ENCODE assay signal across 8 mouse cellular contexts in the genomic region with DNA sequence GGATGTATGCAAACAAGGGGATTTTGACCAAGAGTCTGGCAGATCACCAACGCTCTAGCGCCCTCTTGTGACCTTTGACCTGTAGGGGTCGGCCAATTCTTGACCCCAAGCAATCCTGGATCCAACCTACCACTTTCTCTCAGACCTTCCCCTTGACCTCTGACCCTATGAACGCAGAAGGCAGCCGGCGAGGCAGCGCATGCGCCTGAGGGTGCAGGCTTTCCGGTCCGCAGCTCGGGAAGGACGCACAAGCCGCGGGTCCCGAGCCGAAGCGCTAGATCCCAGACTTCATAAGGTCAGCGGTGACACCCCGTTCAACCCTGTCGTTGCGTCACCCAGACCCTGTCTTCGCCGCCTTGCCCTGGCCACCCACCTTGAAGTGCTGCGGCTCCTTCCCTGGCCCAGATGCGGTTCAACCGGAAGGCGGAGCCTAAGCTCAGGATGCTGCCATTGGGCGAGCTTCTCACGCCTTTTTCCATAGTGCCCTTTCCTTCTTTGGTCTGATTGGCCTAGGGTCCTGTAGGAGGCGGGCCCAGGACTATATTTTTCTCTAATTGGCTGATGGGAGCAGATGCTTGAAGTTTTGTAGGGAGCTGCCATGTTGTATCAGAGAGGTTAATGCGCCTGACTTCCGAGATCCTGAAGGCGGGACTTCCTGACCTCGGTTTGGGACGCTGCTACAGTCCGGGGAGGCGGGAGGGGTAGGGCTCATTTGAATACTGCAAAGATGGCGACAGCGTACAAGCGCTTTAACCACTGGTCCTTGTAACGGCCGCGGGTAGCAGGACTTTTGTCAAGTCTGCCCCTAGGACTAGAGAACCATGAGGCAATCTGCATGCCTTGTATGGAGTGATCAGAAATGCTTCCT. TPM values are rescaled to one million over a fixed set of nuclear protein-coding genes. Genes with fewer than 3 reads are reported as not detected.
DNase-seq lines count a peak whose midpoint lies in the region; ATAC-seq and TF ChIP-seq lines count a peak whose summit lies in the region.

A gene (minus strand): TSS at position 438 of the 868 bp plus-strand sequence.

- peak within 1 kb of the TSS; percentile 74 for H3K9ac ChIP-seq in heart, embryonic 12.5 days
- peak within 1 kb of the TSS; percentile 66 for H3K9ac ChIP-seq in kidney, postnatal 0 days (ENCODE audit: low read depth, low read length)
- H3K9ac ChIP-seq in liver, embryonic 11.5 days (ENCODE audit: low read depth, low read length), result peak within 1 kb of the TSS; percentile 73
- peak within 1 kb of the TSS; percentile 65 for H3K9ac ChIP-seq in stomach, embryonic 14.5 days (replicated peaks; ENCODE audit: low read depth, low read length)

- peaks cover 20% of the 10 kb centered on the region for H3K4me1 ChIP-seq in heart, embryonic 12.5 days (replicated peaks)
- H3K4me1 ChIP-seq in kidney, postnatal 0 days (replicated peaks; ENCODE audit: insufficient read depth, low read length), result peaks cover 12% of the 10 kb centered on the region
- peaks cover 17% of the 10 kb centered on the region for H3K4me1 ChIP-seq in liver, embryonic 11.5 days (replicated peaks; ENCODE audit: control insufficient read depth, insufficient read depth, low read length)
- H3K4me1 ChIP-seq in stomach, embryonic 14.5 days (ENCODE audit: control insufficient read depth, insufficient read depth, low read length), result peaks cover 15% of the 10 kb centered on the region

- peaks cover 35% of the 10 kb centered on the region for H3K36me3 ChIP-seq in heart, embryonic 12.5 days
- H3K36me3 ChIP-seq in kidney, postnatal 0 days (ENCODE audit: insufficient read depth, low read length), result peaks cover 26% of the 10 kb centered on the region
- H3K36me3 ChIP-seq in liver, embryonic 11.5 days (ENCODE audit: control insufficient read depth, insufficient read depth, low read length), result peaks cover 16% of the 10 kb centered on the region
- peaks cover 19% of the 10 kb centered on the region for H3K36me3 ChIP-seq in stomach, embryonic 14.5 days (ENCODE audit: control insufficient read depth, insufficient read depth, low read length)

- peak within 1 kb of the TSS; percentile 77 for H3K4me2 ChIP-seq in heart, embryonic 12.5 days
- peak within 1 kb of the TSS; percentile 65 for H3K4me2 ChIP-seq in kidney, postnatal 0 days (ENCODE audit: low read length)
- H3K4me2 ChIP-seq in liver, embryonic 11.5 days, result peak within 1 kb of the TSS; percentile 75
- peak within 1 kb of the TSS; percentile 84 for H3K4me2 ChIP-seq in stomach, embryonic 14.5 days (replicated peaks; ENCODE audit: low read depth, low read length)

- DNase-seq in CD4-positive helper T cell, adult 2 months (ENCODE audit: low read depth, low spot score), result peak; percentile 99
- peak; percentile 97 for DNase-seq in brain, embryonic 18.5 days (ENCODE audit: low read depth, low spot score)
- peak; percentile 100 for DNase-seq in kidney, postnatal 0 days (ENCODE audit: low spot score)
- DNase-seq in liver, embryonic 11.5 days (ENCODE audit: low spot score), result peak; percentile 88
- DNase-seq in naive thymus-derived CD4-positive, alpha-beta T cell, adult 2 months (ENCODE audit: low read depth), result peak; percentile 97

- ATAC-seq in erythroid progenitor cell, adult 5-6 weeks (replicated peaks; ENCODE audit: low FRiP score, poor library complexity, severe bottlenecking), result peak; percentile 91
- ATAC-seq in heart, embryonic 12.5 days (ENCODE audit: insufficient number of reproducible peaks, low FRiP score), result peak; percentile 98
- peak; percentile 96 for ATAC-seq in kidney, postnatal 0 days (replicated peaks; ENCODE audit: low FRiP score, low read depth)
- peak; percentile 97 for ATAC-seq in liver, embryonic 11.5 days (replicated peaks; ENCODE audit: low FRiP score)
- ATAC-seq in stomach, embryonic 14.5 days (ENCODE audit: insufficient number of reproducible peaks, insufficient read depth, low FRiP score, low read depth), result peak; percentile 98

- H3K27ac ChIP-seq in heart, embryonic 12.5 days (ENCODE audit: poor library complexity, severe bottlenecking), result peak within 1 kb of the TSS; percentile 86
- peak within 1 kb of the TSS; percentile 88 for H3K27ac ChIP-seq in kidney, postnatal 0 days
- peak within 1 kb of the TSS; percentile 50; the same call in 1 of the 2 replicates for H3K27ac ChIP-seq in liver, embryonic 11.5 days (ENCODE audit: low read depth, low read length)
- peak within 1 kb of the TSS; percentile 76 for H3K27ac ChIP-seq in stomach, embryonic 14.5 days (ENCODE audit: low read length)

- no peak; the same call in 1 of the 2 replicates for TF ChIP-seq CTCF in kidney, postnatal 0 days (IDR thresholded peaks at IDR 0.05; ENCODE audit: low read depth)

- peak within 1 kb of the TSS; percentile 63 for H3K4me3 ChIP-seq in heart, embryonic 12.5 days
- H3K4me3 ChIP-seq in kidney, postnatal 0 days (replicated peaks; ENCODE audit: low read depth, low read length), result peak within 1 kb of the TSS; percentile 57
- peak within 1 kb of the TSS; percentile 69 for H3K4me3 ChIP-seq in liver, embryonic 11.5 days (ENCODE audit: low read depth, low read length)
- H3K4me3 ChIP-seq in stomach, embryonic 14.5 days (ENCODE audit: low read depth, low read length), result peak within 1 kb of the TSS; percentile 66

- WGBS in heart, embryonic 12.5 days, result under 1% methylated on average over 43 of the region's 43 CpGs
- WGBS in kidney, postnatal 0 days, result under 1% methylated on average over 43 of the region's 43 CpGs
- WGBS in liver, embryonic 11.5 days, result 1% methylated on average over 43 of the region's 43 CpGs
- WGBS in stomach, embryonic 14.5 days, result under 1% methylated on average over 43 of the region's 43 CpGs

- H3K9me3 ChIP-seq in heart, embryonic 12.5 days (replicated peaks), result no peaks in the 10 kb centered on the region
- no peaks in the 10 kb centered on the region for H3K9me3 ChIP-seq in kidney, postnatal 0 days (replicated peaks; ENCODE audit: low read length)
- no peaks in the 10 kb centered on the region for H3K9me3 ChIP-seq in liver, embryonic 11.5 days (ENCODE audit: control insufficient read depth, low read length)
- no peaks in the 10 kb centered on the region for H3K9me3 ChIP-seq in stomach, embryonic 14.5 days (ENCODE audit: control insufficient read depth, low read depth, low read length)

- H3K27me3 ChIP-seq in heart, embryonic 12.5 days (replicated peaks), result no peaks in the 10 kb centered on the region
- H3K27me3 ChIP-seq in kidney, postnatal 0 days (ENCODE audit: insufficient read depth, low read length), result no peaks in the 10 kb centered on the region
- no peaks in the 10 kb centered on the region for H3K27me3 ChIP-seq in liver, embryonic 11.5 days (replicated peaks; ENCODE audit: control insufficient read depth, insufficient read depth, low read length)
- H3K27me3 ChIP-seq in stomach, embryonic 14.5 days (ENCODE audit: control insufficient read depth, insufficient read depth, low read length), result no peaks in the 10 kb centered on the region

RNA-seq across cellular contexts. Expression of the gene that starts here (rescaled TPM):
- total RNA-seq in erythroid progenitor cell, adult 5-6 weeks (2015; ENCODE audit: low replicate concordance), result 46.5 and 52.4 TPM in 2 replicates
- 24.1 and 28.5 TPM in 2 replicates for total RNA-seq in erythroid progenitor cell, adult 5-6 weeks (2017; ENCODE audit: low replicate concordance)
- 298 and 324 TPM in 2 replicates for polyA plus RNA-seq in heart, embryonic 12.5 days (2016; fragmentation: Nextera tagmentation; extraction: Ambion mirVana)
- 417 and 423 TPM in 2 replicates for polyA plus RNA-seq in kidney, postnatal 0 days (2015; fragmentation: Nextera tagmentation; extraction: Ambion mirVana)
- polyA plus RNA-seq in liver, embryonic 11.5 days (2014; fragmentation: Nextera tagmentation; extraction: Ambion mirVana), result 278 and 287 TPM in 2 replicates
- polyA plus RNA-seq in stomach, embryonic 14.5 days (2014; fragmentation: Nextera tagmentation; extraction: Ambion mirVana), result 320 and 361 TPM in 2 replicates

Comparison
In these comparisons a context has a peak if more than half of its experiments do, and no peak if none do; other contexts are left out.
1. Peak in every context shown above with its lines: DNase-seq, ATAC-seq, H3K4me3 ChIP-seq and H3K27ac ChIP-seq.